Mouse (Mus musculus) C2C12 (cell line): ENCODE measurements around the gene Castor2. TPM values are rescaled to one million over a fixed set of nuclear protein-coding genes. Genes with fewer than 3 reads are reported as not detected.

ENCODE experiments used
- H3K27me3 ChIP-seq: one replicate; pipeline ENCODE4 v1.6.1; 2011; ENCODE audit not compliant: control insufficient read depth, insufficient read depth, insufficient read length
- H3K36me3 ChIP-seq: one replicate; pipeline ENCODE4 v1.6.1; 2011; ENCODE audit not compliant: control insufficient read depth, insufficient read depth
- H3K4me3 ChIP-seq: one replicate; pipeline ENCODE4 v1.5.1; 2011; ENCODE audit warnings: mild to moderate bottlenecking, control low read depth; ENCODE audit not compliant: poor library complexity, insufficient read depth, severe bottlenecking
- H3K79me2 ChIP-seq: one replicate; pipeline ENCODE4 v1.6.1; 2011; ENCODE audit not compliant: control insufficient read depth, insufficient read depth
- H3K79me3 ChIP-seq: one replicate; pipeline ENCODE4 v1.6.1; 2011; ENCODE audit warnings: low read depth, control low read depth
- H3ac ChIP-seq: one replicate; pipeline ENCODE3; 2011; ENCODE audit warnings: low read depth; ENCODE audit not compliant: control insufficient read depth, insufficient read length
- CEBPB ChIP-seq: IDR thresholded peaks from one replicate; pipeline ENCODE4 v1.6.1; 2011; ENCODE audit warnings: low read depth, mild to moderate bottlenecking, control low read depth, moderate library complexity
- CTCF ChIP-seq: IDR thresholded peaks from one replicate; pipeline ENCODE4 v1.5.1; 2011; ENCODE audit not compliant: control insufficient read depth, insufficient read depth, insufficient read length
- FOSL1 ChIP-seq: IDR thresholded peaks from one replicate; pipeline ENCODE4 v1.8.0; 2011; ENCODE audit warnings: mild to moderate bottlenecking, low read length; ENCODE audit not compliant: poor library complexity, insufficient read depth, severe bottlenecking
- MAX ChIP-seq: IDR thresholded peaks from one replicate; pipeline ENCODE4 v1.6.1; 2011; ENCODE audit warnings: mild to moderate bottlenecking, control low read depth
- MYOD1 ChIP-seq: IDR thresholded peaks from one replicate; pipeline ENCODE4 v1.6.1; 2011; ENCODE audit warnings: low read depth; ENCODE audit not compliant: control insufficient read depth, insufficient read length
- MYOG ChIP-seq: IDR thresholded peaks from one replicate; pipeline ENCODE4 v1.6.1; 2011; ENCODE audit not compliant: control insufficient read depth, insufficient read length; ENCODE audit errors: extremely low read depth
- USF1 ChIP-seq: IDR thresholded peaks from one replicate; pipeline ENCODE4 v1.6.1; 2011; ENCODE audit warnings: low read depth, mild to moderate bottlenecking, control low read depth, moderate library complexity
- polyA plus RNA-seq: library from polyadenylated mRNA; unstranded; fragments of >200 nt; fragmentation: generic; extraction: Trizol; gene quantifications from one replicate; pipeline ENCODE4 v1.2.1, GENCODE M21; 2012; ENCODE audit warnings: missing spikeins

Gene Castor2
- polyA plus RNA-seq, 1 experiment = 3.0 TPM

DNA sequence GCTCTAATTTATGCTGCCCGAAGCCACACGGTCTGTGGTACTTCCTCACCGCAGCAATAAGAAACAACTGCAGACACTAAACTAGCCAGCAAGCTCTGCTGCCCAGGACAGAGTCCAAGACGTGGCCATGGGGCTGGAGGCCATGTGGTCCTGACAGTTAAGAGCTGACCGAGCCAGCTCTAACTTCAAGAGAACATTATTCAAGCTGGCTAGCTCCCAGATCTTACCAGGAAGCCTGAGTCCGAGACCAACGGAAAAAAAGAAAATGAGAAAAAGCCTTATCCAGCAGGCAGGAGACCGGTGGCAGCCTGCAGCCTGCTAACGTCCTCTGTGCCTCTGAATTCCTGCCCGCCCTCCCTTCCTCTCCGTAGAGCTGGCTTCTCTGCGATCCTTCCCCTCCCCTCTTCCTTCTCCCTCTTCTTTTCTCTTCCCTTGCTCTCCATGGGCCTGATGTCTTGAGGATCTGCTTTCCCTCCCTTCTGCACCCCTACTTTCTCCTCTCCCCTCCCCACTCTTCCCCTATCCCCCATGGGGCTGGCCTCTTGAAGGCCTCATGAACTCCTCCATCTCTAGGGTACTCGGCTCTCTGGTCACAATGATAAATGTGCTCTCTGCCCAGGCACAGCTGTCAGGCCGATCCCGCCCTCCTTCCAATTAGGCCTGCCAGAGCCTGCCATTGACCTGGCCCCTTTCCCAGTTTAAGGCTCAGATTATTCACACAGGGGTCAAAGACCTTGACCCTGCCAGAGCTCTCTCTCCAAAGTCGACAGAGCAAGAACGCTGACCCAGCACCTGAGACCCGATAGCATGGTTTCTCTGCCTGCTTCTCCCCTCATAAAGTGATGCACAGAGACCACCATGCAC is 18.6 kb upstream of the Castor2 start:
- H3ac ChIP-seq = no peak overlapping the region
- H3K4me3 ChIP-seq = no peak overlapping the region
- H3K79me2 ChIP-seq = no peaks in the 10 kb centered on the region
- no peaks in the 10 kb centered on the region for H3K79me3 ChIP-seq
- TF ChIP-seq MAX (no peak), FOSL1 (no peak), CTCF (no peak), USF1 (no peak), MYOG (no peak)
- H3K36me3 ChIP-seq = no peaks in the 10 kb centered on the region
- no peaks in the 10 kb centered on the region for H3K27me3 ChIP-seq

DNA sequence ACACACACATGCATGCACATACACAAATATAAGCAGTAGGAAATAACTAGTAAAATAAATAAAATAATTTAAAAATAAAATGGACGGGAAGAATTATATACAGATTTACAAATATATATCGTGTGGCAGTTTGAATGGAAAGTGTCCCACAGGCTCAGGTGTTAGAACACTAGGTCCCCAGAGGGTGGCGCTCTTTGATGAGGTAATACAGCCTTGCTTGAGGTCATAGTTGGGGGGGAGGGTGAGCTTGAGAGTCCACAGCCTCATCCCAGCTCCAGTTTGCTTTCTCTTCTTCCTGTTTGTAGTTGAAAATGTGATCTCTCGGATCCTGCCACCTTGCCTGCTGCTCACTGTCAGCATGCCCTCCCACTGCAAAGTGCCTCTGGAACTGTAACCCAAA is 14.3 kb upstream of the Castor2 start:
- H3K36me3 ChIP-seq = no peaks in the 10 kb centered on the region
- TF ChIP-seq MAX = no peak
- TF ChIP-seq CTCF = no peak
- TF ChIP-seq FOSL1 = no peak
- no peak for TF ChIP-seq CEBPB
- TF ChIP-seq MYOD1 = no peak
- TF ChIP-seq USF1 = no peak
- TF ChIP-seq MYOG = no peak
- H3ac ChIP-seq = no peak overlapping the region
- H3K27me3 ChIP-seq = no peaks in the 10 kb centered on the region
- no peaks in the 10 kb centered on the region for H3K79me3 ChIP-seq
- no peak overlapping the region for H3K4me3 ChIP-seq
- H3K79me2 ChIP-seq = no peaks in the 10 kb centered on the region

DNA sequence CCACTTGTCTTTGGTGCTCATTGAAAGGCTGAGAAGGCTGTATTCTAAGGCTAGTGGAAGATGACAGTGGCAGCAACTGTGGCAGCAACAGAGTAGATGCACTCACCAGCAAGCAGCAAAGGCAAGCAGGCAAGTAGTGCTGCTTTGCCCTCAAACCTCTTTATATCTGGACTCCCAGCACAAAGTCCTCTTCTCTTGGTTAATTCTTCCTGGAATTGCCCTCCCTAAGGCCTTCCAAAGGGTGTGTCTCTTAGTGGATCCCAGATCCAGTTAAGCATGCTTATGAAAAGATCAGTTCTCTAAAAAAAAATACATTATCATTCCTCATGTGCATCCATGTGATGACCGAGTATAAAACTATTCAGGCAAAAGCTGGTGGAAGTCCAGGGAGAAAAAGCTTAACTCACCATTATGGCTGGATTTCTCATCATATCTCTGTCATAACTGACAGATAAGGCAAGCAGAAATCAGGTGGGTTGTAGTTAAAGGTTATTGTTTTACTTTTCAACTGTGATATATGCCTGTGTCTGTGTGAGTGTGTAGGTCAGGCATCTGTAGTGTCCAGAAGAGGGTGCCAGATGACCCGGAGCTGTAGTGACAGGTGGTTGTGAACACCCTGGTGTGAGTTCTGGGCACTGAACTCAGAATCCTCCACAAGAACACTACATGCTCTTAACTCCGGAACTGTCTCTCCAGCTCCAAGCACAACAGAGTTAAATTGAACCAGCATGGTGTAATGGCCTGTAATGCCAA is 13.4 kb upstream of the Castor2 start:
- Histone ChIP-seq H3K4me3 (no peak overlapping the region), H3K27me3 (no peaks in the 10 kb centered on the region), H3K79me3 (no peaks in the 10 kb centered on the region), H3K36me3 (no peaks in the 10 kb centered on the region), H3ac (no peak overlapping the region), H3K79me2 (no peaks in the 10 kb centered on the region)
- TF ChIP-seq MYOD1 (no peak), CTCF (no peak), MYOG (no peak), USF1 (no peak), MAX (no peak), CEBPB (no peak)

DNA sequence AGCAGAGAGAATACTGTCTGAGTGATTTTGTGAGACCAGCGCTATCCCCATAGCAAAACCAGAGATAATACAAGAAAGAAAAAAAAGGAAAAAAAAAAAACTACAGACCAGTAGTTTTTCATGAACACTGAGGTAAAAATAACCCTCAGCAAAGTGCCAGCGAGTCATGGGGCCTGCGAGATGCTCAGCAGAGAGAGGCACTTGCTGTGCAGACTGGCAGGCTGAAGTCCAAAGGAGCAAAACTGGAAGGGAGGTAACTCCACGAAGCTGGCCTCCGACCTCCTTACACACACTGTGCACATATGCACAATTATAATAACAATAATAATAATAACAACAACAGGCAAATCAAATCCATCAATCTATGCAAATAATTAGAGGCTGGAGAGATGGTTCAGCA is 12.3 kb upstream of the Castor2 start:
- Histone ChIP-seq H3K36me3 (no peaks in the 10 kb centered on the region), H3K79me2 (no peaks in the 10 kb centered on the region), H3ac (no peak overlapping the region), H3K4me3 (no peak overlapping the region), H3K79me3 (no peaks in the 10 kb centered on the region), H3K27me3 (no peaks in the 10 kb centered on the region)
- TF ChIP-seq CTCF = no peak
- TF ChIP-seq MAX = no peak
- no peak for TF ChIP-seq MYOG
- TF ChIP-seq CEBPB = no peak
- TF ChIP-seq FOSL1 = no peak
- TF ChIP-seq USF1 = no peak
- no peak for TF ChIP-seq MYOD1

DNA sequence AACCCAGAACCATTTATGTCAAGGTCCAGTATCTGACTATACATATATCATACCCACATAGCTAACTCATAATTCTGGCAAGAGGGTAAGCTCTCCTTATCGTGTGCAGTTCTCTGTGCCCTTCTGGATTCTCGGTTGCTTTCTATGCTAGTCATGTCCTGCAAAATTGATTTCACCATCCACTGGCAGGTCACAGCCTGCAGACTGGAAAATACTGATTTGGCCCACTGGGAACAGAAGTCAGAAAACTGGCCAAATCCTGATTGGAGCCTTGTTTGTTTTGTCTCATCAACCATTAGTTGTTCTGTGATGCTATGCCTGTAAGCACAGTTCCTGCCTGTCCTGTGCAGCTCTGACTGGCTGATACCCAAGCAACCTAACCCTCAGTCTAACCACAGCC is 3.7 kb upstream of the Castor2 start:
- H3K4me3 ChIP-seq = no peak overlapping the region
- H3K27me3 ChIP-seq = no peaks in the 10 kb centered on the region
- no peaks in the 10 kb centered on the region for H3K79me2 ChIP-seq
- no peak for TF ChIP-seq MYOG
- no peak for TF ChIP-seq MAX
- no peak for TF ChIP-seq MYOD1
- no peak for TF ChIP-seq CTCF
- TF ChIP-seq FOSL1 = no peak
- no peak for TF ChIP-seq USF1
- no peak for TF ChIP-seq CEBPB
- H3K36me3 ChIP-seq = no peaks in the 10 kb centered on the region
- no peaks in the 10 kb centered on the region for H3K79me3 ChIP-seq
- H3ac ChIP-seq = no peak overlapping the region
